Mouse (Mus musculus) G1E (cell line): ENCODE data around the gene Angptl7.

ENCODE experiments used
- CTCF ChIP-seq: IDR thresholded peaks from 2 replicates; pipeline ENCODE4 v1.5.1; 2012; ENCODE audit warnings: low read depth, low read length, inconsistent platforms, mixed read lengths
- GATA1 ChIP-seq: IDR thresholded peaks from 2 replicates; pipeline ENCODE4 v1.6.1; 2012; ENCODE audit warnings: borderline replicate concordance, low read length, inconsistent platforms, mixed read lengths
- POLR2AphosphoS5 ChIP-seq: IDR thresholded peaks from 2 replicates; pipeline ENCODE4 v1.6.1; 2012; ENCODE audit warnings: low read depth, low read length, inconsistent platforms; ENCODE audit not compliant: insufficient replicate concordance
- TAL1 ChIP-seq: conservative IDR thresholded peaks from 2 replicates; pipeline ENCODE4 v1.6.1; 2012; ENCODE audit warnings: low read depth, low read length, inconsistent platforms, mixed read lengths

DNA sequence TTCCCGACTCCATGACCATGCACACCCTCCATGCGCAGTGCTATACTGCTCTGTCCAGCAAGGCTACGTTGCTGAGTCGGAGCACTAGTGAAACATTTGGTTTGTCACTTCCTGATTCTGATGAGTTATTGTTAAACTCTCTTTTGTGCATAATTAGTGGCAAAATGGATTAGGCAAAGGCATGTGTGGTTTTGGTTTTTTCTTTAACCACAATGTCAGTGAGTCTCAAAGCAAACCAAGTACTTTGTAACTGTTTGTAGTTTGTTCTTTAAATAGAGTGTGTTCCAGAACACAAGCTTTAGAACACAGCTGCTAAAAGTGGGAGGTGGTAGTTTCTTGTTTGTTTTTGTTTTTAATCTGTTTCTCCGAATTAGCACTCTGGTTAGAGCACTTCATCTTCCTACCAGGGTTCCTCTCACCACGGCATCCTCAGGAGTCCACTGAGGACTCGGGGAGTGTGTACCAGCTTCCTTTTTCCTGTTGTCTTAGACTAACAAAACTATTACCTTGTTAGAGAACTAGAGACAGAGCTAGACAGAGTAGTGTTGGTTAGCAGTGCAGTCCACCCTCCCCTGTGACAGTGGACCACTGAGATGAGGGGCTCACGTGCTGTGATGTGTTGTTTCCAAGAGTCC is 9.3 kb upstream of the Angptl7 start:
- TF ChIP-seq POLR2AphosphoS5 (no peak), CTCF (no peak), TAL1 (no peak), GATA1 (no peak)
